Mouse (Mus musculus) lung, postnatal 0 days (tissue): ENCODE data around the gene Mgat5.

Experiments used
- CTCF ChIP-seq: IDR thresholded peaks from 2 replicates; pipeline ENCODE4 v1.5.1; 2016; ENCODE audit warnings: antibody characterized with exemption, mild to moderate bottlenecking
- EP300 ChIP-seq: IDR thresholded peaks from 2 replicates; pipeline ENCODE4 v1.6.1; 2016; ENCODE audit warnings: antibody characterized with exemption, mild to moderate bottlenecking, control low read depth

DNA sequence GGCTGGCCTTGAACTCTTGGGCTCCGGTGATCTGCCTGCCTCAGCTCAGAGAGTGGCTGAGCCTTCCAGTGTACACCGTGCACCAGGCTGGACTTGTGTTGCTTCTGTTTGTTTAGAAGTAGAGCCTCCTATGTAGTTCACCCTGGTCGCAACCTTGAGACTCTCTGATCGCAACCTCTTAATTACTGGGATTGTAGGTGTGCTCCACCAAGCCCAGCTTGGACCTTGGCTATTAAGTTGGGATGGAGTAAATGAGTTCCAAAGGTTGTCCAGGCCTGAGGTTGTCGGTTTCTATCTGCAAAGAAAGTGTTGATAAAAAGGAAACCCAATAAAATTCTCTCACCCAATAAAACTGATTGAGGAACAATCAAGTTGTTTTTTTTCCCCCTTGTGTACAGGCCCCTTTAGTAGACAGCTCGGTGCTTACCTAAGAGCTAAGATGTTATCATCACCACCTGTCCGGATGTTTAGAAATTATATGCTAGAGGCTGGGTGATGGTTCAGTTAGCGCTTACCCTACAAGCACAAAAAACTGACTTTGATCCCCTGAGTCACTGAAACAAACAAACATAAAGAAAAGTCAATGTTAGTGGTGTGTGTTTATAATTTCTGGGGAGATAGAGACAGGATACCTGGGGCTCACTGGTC lies 9.9 kb downstream of the Mgat5 start:
- TF ChIP-seq CTCF (no peak), EP300 (no peak)
